Mouse (Mus musculus) left cerebral cortex, adult 6 months (tissue): ENCODE measurements around the gene Lpar5. TPM values are rescaled to one million over a fixed set of nuclear protein-coding genes. Genes with fewer than 3 reads are reported as not detected.

ENCODE experiments used
- long read RNA-seq, 2 experiments: library from polyadenylated mRNA; unstranded; transcript quantifications; one replicate each; pipeline ENCODE4 v2.0.0; 2019 to 2020
- polyA plus RNA-seq: library from polyadenylated mRNA; unstranded; fragments of <200 nt; fragmentation: Nextera tagmentation; gene quantifications from 2 replicates; pipeline ENCODE4 v1.2.3, GENCODE M21; 2021

Gene Lpar5
- 0.87 and 1.2 TPM in 2 replicates for polyA plus RNA-seq
- long read RNA-seq, experiment 1, partial matches to known transcripts = 0 of 1 reads
- long read RNA-seq, experiment 1, other reads (novel, unspliced or antisense) = 0 of 1 reads
- long read RNA-seq, experiment 2 = 0 reads

DNA sequence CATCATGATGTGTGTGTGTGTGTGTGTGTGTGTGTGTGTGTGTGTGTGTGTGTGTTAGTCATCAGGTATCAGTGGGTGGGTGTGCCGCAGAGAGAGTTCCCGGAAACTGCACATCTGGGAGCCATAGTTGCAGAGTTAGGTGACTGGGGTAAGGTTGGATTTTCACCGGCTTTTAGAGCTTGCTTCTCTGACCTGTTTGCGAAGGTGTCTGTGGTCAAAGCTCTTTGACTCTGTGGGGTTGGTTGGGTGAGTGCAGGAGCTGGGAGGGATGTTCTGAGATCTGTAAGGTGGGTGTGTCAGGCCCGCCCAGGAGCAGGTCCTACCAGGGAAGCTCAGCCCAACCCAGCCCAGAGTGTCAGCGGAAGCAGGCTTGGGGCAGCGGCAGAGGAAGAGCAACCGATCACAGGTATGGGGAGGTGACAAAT lies at the start of gene Lpar5:
Gene Lpar5 (plus strand): TSS at position 350 of the 425 bp plus-strand sequence.

DNA sequence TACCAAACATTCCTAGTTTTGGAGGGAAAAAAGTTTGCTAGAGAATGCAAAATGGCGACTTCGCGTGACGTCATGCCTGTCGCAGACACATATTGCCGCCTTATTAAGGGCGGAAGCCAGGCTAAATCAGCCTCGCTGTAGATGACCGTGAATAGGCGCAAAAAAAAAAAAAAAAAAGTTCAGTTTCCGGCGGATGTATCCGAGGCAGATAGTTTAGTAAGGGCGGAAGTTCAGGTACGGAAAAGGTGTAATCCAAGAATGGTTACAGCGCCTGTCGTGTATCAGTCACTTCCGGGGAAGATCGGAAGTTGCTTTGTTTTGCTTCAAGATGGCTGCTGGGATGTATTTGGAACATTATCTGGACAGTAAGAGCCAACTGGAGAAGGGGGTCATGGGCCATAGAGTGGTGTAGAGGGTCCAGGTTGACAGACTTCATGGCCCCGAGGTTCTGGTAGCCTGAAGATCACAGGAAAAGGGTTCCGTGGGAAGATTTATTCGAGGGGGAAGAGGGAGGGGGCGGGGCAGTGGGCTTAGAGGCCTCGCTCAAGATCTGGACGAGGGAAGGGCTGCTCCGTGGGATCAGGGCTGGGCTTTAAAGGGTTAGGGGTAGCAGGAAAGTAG lies 28.1 kb upstream of the Lpar5 start, which contains the start of gene Ing4:
Gene Ing4 (plus strand): TSS at position 228 of the 621 bp plus-strand sequence.

DNA sequence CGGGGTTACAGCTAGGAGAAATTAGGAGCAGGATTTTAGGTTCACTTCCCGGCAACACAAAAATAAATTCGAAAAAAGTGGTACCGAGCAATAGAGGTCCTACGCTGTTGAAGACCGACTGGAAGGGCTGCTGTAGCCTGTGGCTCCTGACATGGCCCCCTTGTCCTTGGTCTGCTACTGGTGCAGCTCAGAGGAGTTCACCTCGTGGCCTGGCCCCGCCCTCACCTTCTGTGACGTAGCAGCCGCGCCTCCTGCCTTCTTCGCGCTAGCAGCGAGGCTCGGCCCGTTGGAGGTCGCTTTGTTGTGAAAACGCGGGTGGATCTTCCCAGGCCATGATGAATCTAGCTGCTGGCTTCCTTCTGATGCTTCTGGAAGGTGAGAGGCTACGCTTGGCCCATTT lies 18.0 kb upstream of the Lpar5 start, which contains the start of gene Acrbp:
Gene Acrbp (plus strand): TSS at position 12 of the 400 bp plus-strand sequence.

DNA sequence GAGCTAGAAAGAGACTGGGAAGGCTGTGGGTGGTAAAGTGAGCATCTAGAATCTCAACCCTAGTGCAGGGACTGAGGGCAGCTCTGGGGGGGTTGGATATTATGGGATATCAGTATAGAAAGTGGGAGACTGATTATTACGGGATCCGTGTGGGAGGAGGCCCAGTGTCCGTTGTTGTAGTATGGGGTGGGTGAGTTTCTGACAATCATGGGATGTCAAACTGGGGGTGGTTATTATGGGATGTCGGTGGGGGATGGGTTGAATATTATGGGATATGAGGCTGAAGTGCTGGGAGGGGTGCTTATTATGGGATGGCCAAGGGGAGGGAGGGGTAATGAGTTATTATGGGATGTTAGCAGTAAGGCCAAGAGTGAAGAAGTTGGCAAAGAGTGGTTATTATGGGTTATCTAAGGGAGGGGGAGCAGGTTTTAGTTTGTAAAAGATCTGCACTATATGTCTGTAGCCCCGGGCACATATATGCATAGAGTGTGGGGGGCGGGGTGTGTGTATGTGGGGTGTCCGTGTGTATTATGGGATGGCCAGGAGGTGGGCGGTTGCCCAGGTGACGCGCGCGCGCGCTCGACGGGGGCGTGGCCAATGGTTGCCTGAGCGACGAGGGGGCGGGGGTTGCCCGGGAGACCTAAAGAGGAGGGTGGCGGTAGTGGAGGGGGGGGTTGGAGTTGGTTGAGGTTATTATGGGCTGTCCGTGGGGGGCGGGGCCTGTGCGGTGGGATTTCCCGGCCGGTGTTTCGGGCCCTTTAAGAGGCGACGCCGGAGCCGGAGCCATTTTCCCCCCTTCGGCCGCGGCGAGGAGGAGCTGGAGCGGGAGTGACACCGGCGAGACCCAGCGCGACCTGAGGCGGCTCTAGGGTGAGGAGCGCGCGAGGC lies 27.9 kb downstream of the Lpar5 start, which contains the start of gene Chd4:
Gene Chd4 (plus strand): TSS at position 591 of the 888 bp plus-strand sequence.

GRCm38 (mm10) chr6:125131302-125132156 lies 63.8 kb downstream of the Lpar5 start, which contains the start of gene Nop2:
Gene Nop2, plus strand, starts transcription at chr6:125131909.

Other genes with a start within 250 kb of the Lpar5 start
- gene Usp5, start 238.4 kb upstream of the Lpar5 start, polyA plus RNA-seq = 82.3 and 115 TPM in 2 replicates
- gene Cdca3, start 238.4 kb upstream of the Lpar5 start, polyA plus RNA-seq = 0.65 and 0.78 TPM in 2 replicates
- not detected in 2 replicates for gene Gnb3, start 227.6 kb upstream of the Lpar5 start, polyA plus RNA-seq
- 0.99 and 5.6 TPM in 2 replicates for gene P3h3, start 210.2 kb upstream of the Lpar5 start, polyA plus RNA-seq
- 0.87 and 14.7 TPM in 2 replicates for gene Gpr162, start 203.9 kb upstream of the Lpar5 start, polyA plus RNA-seq
- gene Cd4, start 179.7 kb upstream of the Lpar5 start, polyA plus RNA-seq = 5.7 and 6.2 TPM in 2 replicates
- gene Lag3, start 156.2 kb upstream of the Lpar5 start, polyA plus RNA-seq = 7.3 and 8.8 TPM in 2 replicates
- 367 and 833 TPM in 2 replicates for gene Ptms, start 147.8 kb upstream of the Lpar5 start, polyA plus RNA-seq
- 569 and 770 TPM in 2 replicates for gene Mlf2, start 136.5 kb upstream of the Lpar5 start, polyA plus RNA-seq
- 254 TPM in 2 replicates for gene Cops7a, start 102.4 kb upstream of the Lpar5 start, polyA plus RNA-seq
- gene Pianp, start 71.2 kb upstream of the Lpar5 start, polyA plus RNA-seq = 42.6 and 156 TPM in 2 replicates
- 4.7 and 11.8 TPM in 2 replicates for gene Zfp384, start 58.8 kb upstream of the Lpar5 start, polyA plus RNA-seq
- gene Ing4, start 28.2 kb upstream of the Lpar5 start, polyA plus RNA-seq = 61.4 and 67.8 TPM in 2 replicates
- gene Acrbp, start 18.2 kb upstream of the Lpar5 start, polyA plus RNA-seq = 1.3 and 2.3 TPM in 2 replicates
- 52.1 and 67.3 TPM in 2 replicates for gene Chd4, start 28.1 kb downstream of the Lpar5 start, polyA plus RNA-seq
- 14.6 and 14.8 TPM in 2 replicates for gene Nop2, start 64.0 kb downstream of the Lpar5 start, polyA plus RNA-seq
- gene Iffo1, start 77.3 kb downstream of the Lpar5 start, polyA plus RNA-seq = 20.1 and 21.2 TPM in 2 replicates
- gene Gapdh, start 98.5 kb downstream of the Lpar5 start, polyA plus RNA-seq = 2,886 and 3,956 TPM in 2 replicates
- gene Ncapd2, start 123.8 kb downstream of the Lpar5 start, polyA plus RNA-seq = 3.2 and 4.5 TPM in 2 replicates
- gene Mrpl51, start 123.9 kb downstream of the Lpar5 start, polyA plus RNA-seq = 102 and 129 TPM in 2 replicates
- 37.9 and 46.4 TPM in 2 replicates for gene Vamp1, start 147.6 kb downstream of the Lpar5 start, polyA plus RNA-seq
- gene Tapbpl, start 163.9 kb downstream of the Lpar5 start, polyA plus RNA-seq = 6.8 and 8.6 TPM in 2 replicates
- 0.43 and 0.77 TPM in 2 replicates for gene Cd27, start 169.1 kb downstream of the Lpar5 start, polyA plus RNA-seq
- gene Tuba3a, start 218.1 kb downstream of the Lpar5 start, polyA plus RNA-seq = not detected in 2 replicates
- 3.4 and 6.8 TPM in 2 replicates for gene Ltbr, start 246.0 kb downstream of the Lpar5 start, polyA plus RNA-seq